Mouse (Mus musculus): ENCODE data around the gene Ptrh1.

GRCm38 (mm10) chr2:32728463-32728862 is 47.1 kb upstream of the Ptrh1 start:
- TF ChIP-seq CTCF (IDR thresholded peaks at IDR 0.05; ENCODE audit: low read depth) (no peak), EP300 (IDR thresholded peaks at IDR 0.05; ENCODE audit: low read depth) (no peak)
